Mouse (Mus musculus) bone marrow macrophage, adult 2 months (primary cell): ENCODE measurements around the gene Taf13.

ENCODE experiments used
- CTCF ChIP-seq: IDR thresholded peaks from 2 replicates; pipeline ENCODE4 v1.5.1; 2012; ENCODE audit warnings: low read depth, mild to moderate bottlenecking, low read length, moderate library complexity
- POLR2A ChIP-seq: IDR thresholded peaks from 2 replicates; pipeline ENCODE4 v1.6.1; 2012; ENCODE audit warnings: mild to moderate bottlenecking, low read depth, low read length, borderline replicate concordance

DNA sequence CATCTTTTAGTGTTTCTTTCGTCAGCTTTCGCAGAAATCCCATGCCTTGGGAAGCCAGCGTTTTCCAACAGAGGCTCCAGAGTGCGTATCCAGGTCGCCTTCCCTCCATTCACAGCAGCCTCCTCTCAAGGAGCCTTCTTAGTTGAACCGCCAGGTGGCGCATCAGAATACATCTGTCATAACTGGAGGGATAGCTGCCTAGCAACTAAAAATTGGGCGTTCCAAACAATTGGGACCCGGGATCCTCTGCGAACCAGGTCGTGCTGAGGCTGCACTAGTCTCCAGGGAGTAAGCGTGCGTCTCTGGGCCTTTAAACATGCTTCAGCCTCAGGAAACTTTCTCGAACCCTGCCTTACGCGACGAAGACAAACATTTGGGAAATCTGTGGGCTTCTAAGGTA is 34.2 kb upstream of the Taf13 start:
- TF ChIP-seq CTCF: peak; percentile 72
- no peak for TF ChIP-seq POLR2A
